Mouse (Mus musculus): ENCODE data around the gene Tdrd3. TPM values are rescaled to one million over a fixed set of nuclear protein-coding genes. Genes with fewer than 3 reads are reported as not detected.

Gene Tdrd3
- polyA plus RNA-seq, 1 experiment, result 1.2 TPM

DNA sequence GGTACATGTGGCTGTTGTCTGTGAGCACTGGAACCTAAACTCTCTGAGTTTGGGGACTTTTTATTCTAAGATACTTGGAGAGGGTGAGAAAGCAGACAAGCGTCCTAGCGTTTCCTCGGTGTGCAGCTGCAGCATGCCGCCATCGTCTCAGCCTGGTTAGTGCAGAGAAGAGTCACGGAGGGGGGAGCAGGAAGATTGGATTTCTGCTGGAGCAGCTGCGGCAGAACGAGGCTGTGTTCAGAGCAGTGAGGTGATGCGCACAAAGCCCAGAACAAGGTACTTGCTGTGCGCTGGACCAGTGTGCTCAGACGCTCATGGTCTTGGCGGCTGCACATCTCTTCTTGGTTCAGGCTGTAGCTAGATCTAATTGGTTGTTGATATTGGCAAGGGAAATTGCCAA is 51.1 kb downstream of the Tdrd3 start:
- Histone ChIP-seq H3K4me3 (ENCODE audit: extremely low read depth, insufficient read depth, insufficient read length) (no peak overlapping the region), H3K4me1 (ENCODE audit: control insufficient read depth, insufficient read depth, insufficient read length) (no peaks in the 10 kb centered on the region), H3K27me3 (ENCODE audit: control insufficient read depth, insufficient read depth, low read length) (no peaks in the 10 kb centered on the region), H3K27ac (ENCODE audit: insufficient read depth, low read length) (no peak overlapping the region), H3K36me3 (ENCODE audit: control insufficient read depth, insufficient read depth, low read length) (no peaks in the 10 kb centered on the region)
- TF ChIP-seq POLR2A (IDR thresholded peaks at IDR 0.05; ENCODE audit: low read depth, low read length) (no peak), CTCF (IDR thresholded peaks at IDR 0.05; ENCODE audit: extremely low read depth, insufficient read depth, insufficient read length, insufficient replicate concordance) (no peak)
- DNase-seq (ENCODE audit: low read depth in 1 of 2, low spot score in 2 of 2), result no peak
- 95% methylated on average over 12 of the region's 12 CpGs for WGBS

GRCm38 (mm10) chr14:87471521-87471920 is 55.1 kb downstream of the Tdrd3 start:
- Histone ChIP-seq H3K4me1 (ENCODE audit: control insufficient read depth, insufficient read depth, insufficient read length) (no peaks in the 10 kb centered on the region), H3K36me3 (ENCODE audit: control insufficient read depth, insufficient read depth, low read length) (peaks cover 3% of the 10 kb centered on the region; the same call in 1 of the 2 replicates), H3K27me3 (ENCODE audit: control insufficient read depth, insufficient read depth, low read length) (no peaks in the 10 kb centered on the region), H3K27ac (ENCODE audit: insufficient read depth, low read length) (no peak overlapping the region), H3K4me3 (ENCODE audit: extremely low read depth, insufficient read depth, insufficient read length) (no peak overlapping the region)
- WGBS, result 92% methylated on average over 1 of the region's 1 CpGs
- DNase-seq (ENCODE audit: low read depth in 1 of 2, low spot score in 2 of 2), result no peak
- TF ChIP-seq POLR2A (IDR thresholded peaks at IDR 0.05; ENCODE audit: low read depth, low read length), result no peak
- no peak for TF ChIP-seq CTCF (IDR thresholded peaks at IDR 0.05; ENCODE audit: extremely low read depth, insufficient read depth, insufficient read length, insufficient replicate concordance)

- peaks cover 3% of the 10 kb centered on the region; the same call in 1 of the 2 replicates for H3K36me3 ChIP-seq (ENCODE audit: control insufficient read depth, insufficient read depth, low read length)
These were observed 56.3 kb downstream of the Tdrd3 start for GRCm38 (mm10) chr14:87472782-87473181.

DNA sequence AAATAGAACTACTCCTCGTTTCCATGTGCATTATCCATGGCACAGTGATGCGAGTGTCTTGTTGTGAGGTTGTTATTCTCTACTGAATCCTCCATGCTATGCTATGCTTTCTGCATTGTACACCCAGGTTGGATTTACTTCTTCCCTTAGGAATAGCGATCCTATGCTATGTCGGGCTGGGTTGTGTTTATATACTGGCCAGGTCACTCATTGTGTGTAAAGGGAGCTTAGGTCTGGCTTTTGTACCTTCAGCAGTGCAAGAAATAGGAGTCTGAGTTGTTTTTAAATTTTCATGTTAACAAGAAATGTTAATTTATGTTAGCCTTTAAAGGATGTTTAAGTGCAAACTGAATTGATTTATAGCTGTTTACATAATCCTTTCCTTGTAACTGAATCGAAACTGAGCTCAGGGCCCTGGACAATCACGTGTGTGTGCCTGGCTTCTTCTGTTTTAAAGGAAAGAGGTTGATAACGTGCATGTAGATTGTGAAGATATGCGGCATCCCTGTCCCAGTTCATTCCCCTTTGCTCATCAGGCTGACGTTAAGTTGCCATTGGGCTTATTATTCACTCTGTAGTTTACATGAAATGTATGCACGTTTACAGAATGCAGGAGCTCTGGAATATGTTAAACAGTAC is 59.4 kb downstream of the Tdrd3 start:
- DNase-seq (ENCODE audit: low read depth in 1 of 2, low spot score in 2 of 2), result no peak
- TF ChIP-seq CTCF (IDR thresholded peaks at IDR 0.05; ENCODE audit: extremely low read depth, insufficient read depth, insufficient read length, insufficient replicate concordance) (no peak), POLR2A (IDR thresholded peaks at IDR 0.05; ENCODE audit: low read depth, low read length) (no peak)
- Histone ChIP-seq H3K36me3 (ENCODE audit: control insufficient read depth, insufficient read depth, low read length) (peaks cover 6% of the 10 kb centered on the region), H3K4me3 (ENCODE audit: extremely low read depth, insufficient read depth, insufficient read length) (no peak overlapping the region), H3K27me3 (ENCODE audit: control insufficient read depth, insufficient read depth, low read length) (no peaks in the 10 kb centered on the region), H3K27ac (ENCODE audit: insufficient read depth, low read length) (no peak overlapping the region), H3K4me1 (ENCODE audit: control insufficient read depth, insufficient read depth, insufficient read length) (no peaks in the 10 kb centered on the region)
- 89% methylated on average over 10 of the region's 10 CpGs for WGBS

More at GRCm38 (mm10) chr14:87472782-87473181, 56.3 kb downstream of the Tdrd3 start:
- Histone ChIP-seq H3K4me1 (ENCODE audit: control insufficient read depth, insufficient read depth, insufficient read length) (no peaks in the 10 kb centered on the region), H3K27me3 (ENCODE audit: control insufficient read depth, insufficient read depth, low read length) (no peaks in the 10 kb centered on the region), H3K4me3 (ENCODE audit: extremely low read depth, insufficient read depth, insufficient read length) (no peak overlapping the region), H3K27ac (ENCODE audit: insufficient read depth, low read length) (no peak overlapping the region)
- no peak for TF ChIP-seq CTCF (IDR thresholded peaks at IDR 0.05; ENCODE audit: extremely low read depth, insufficient read depth, insufficient read length, insufficient replicate concordance)
- no peak for TF ChIP-seq POLR2A (IDR thresholded peaks at IDR 0.05; ENCODE audit: low read depth, low read length)
- DNase-seq (ENCODE audit: low read depth in 1 of 2, low spot score in 2 of 2), result no peak
- 88% methylated on average over 2 of the region's 2 CpGs for WGBS

GRCm38 (mm10) chr14:87478339-87478951 is 62.0 kb downstream of the Tdrd3 start:
- no peaks in the 10 kb centered on the region for H3K4me1 ChIP-seq (ENCODE audit: control insufficient read depth, insufficient read depth, insufficient read length)
- H3K36me3 ChIP-seq (ENCODE audit: control insufficient read depth, insufficient read depth, low read length), result peaks cover 5% of the 10 kb centered on the region
- no peak overlapping the region for H3K27ac ChIP-seq (ENCODE audit: insufficient read depth, low read length)
- DNase-seq (ENCODE audit: low read depth in 1 of 2, low spot score in 2 of 2), result no peak
- TF ChIP-seq CTCF (IDR thresholded peaks at IDR 0.05; ENCODE audit: extremely low read depth, insufficient read depth, insufficient read length, insufficient replicate concordance) (no peak), POLR2A (IDR thresholded peaks at IDR 0.05; ENCODE audit: low read depth, low read length) (no peak)
- H3K4me3 ChIP-seq (ENCODE audit: extremely low read depth, insufficient read depth, insufficient read length), result no peak overlapping the region
- H3K27me3 ChIP-seq (ENCODE audit: control insufficient read depth, insufficient read depth, low read length), result no peaks in the 10 kb centered on the region
- 95% methylated on average over 2 of the region's 3 CpGs for WGBS

DNA sequence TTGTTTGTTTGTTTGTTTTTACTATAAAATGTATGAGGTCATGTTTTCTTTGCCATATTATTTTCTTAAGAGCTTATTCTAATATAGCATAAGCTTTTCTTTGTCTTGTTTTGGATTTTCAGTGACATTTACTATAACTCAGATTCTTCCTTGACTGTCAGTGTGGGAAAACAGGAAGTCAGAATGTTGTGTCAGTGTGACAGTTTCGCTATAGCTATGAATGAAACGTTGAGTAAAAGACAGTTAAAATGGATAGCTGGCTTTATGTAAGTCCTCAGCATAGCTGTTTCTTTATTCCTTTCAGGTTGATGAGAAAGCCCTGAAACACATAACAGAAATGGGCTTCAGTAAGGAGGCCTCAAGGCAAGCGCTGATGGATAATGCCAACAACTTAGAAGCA is 69.4 kb downstream of the Tdrd3 start:
- WGBS, result 64% methylated on average over 3 of the region's 3 CpGs
- DNase-seq (ENCODE audit: low read depth in 1 of 2, low spot score in 2 of 2), result no peak
- H3K36me3 ChIP-seq (ENCODE audit: control insufficient read depth, insufficient read depth, low read length), result peaks cover 4% of the 10 kb centered on the region
- no peaks in the 10 kb centered on the region for H3K27me3 ChIP-seq (ENCODE audit: control insufficient read depth, insufficient read depth, low read length)
- H3K4me3 ChIP-seq (ENCODE audit: extremely low read depth, insufficient read depth, insufficient read length), result no peak overlapping the region
- TF ChIP-seq POLR2A (IDR thresholded peaks at IDR 0.05; ENCODE audit: low read depth, low read length) (no peak), CTCF (IDR thresholded peaks at IDR 0.05; ENCODE audit: extremely low read depth, insufficient read depth, insufficient read length, insufficient replicate concordance) (no peak)
- H3K4me1 ChIP-seq (ENCODE audit: control insufficient read depth, insufficient read depth, insufficient read length), result no peaks in the 10 kb centered on the region
- no peak overlapping the region for H3K27ac ChIP-seq (ENCODE audit: insufficient read depth, low read length)
